Mouse (Mus musculus): Measurements from ENCODE around the gene Eno3.

GRCm38 (mm10) chr11:70658942-70659341 lies 1.9 kb downstream of the Eno3 start:
- TF ChIP-seq GATA1 (IDR thresholded peaks at IDR 0.05; ENCODE audit: borderline replicate concordance, low read length) (no peak), TAL1 (conservative IDR thresholded peaks at IDR 0.05; ENCODE audit: low read depth, low read length) (no peak)

All from G1E (cell line).